Mouse (Mus musculus): Measurements from ENCODE around the gene Tubg2.

Gene Tubg2

DNA sequence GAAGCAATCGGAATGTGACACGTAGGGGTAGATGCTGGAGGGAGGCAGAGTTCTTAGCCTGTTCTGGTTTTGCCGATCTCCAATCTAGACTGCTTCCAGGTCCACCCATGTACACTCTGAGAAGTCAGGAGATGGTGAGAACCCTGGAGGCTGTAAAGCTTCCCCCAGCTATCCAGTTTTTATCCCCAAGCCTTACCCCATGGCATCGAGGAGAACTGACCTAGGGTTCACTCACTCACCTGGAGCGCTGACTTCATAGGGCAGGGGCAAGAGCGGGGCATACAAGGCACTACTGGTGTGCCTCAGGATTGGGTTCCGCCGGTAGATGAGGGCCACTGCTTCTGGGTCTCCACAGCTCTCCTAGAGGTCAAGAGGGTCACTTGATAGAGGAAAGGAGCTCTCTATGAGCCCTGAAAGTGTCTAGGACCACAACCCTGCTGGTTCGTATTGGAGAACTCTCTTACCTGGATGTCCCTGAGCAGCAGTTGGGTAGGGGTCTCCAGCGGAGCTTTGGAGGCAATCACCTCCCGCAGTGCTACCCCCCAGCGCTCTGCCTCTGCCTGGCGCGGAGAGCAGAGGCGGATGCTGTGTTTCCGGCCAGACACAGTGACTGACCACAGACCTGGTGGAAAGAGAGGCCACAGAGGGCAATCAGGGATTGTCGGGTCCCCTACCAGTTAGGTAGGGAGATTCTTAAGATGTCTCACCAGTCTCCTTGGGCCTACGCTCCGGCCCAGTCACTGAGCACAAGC lies 11.7 kb downstream of the Tubg2 start:
- DNase-seq: no peak

DNA sequence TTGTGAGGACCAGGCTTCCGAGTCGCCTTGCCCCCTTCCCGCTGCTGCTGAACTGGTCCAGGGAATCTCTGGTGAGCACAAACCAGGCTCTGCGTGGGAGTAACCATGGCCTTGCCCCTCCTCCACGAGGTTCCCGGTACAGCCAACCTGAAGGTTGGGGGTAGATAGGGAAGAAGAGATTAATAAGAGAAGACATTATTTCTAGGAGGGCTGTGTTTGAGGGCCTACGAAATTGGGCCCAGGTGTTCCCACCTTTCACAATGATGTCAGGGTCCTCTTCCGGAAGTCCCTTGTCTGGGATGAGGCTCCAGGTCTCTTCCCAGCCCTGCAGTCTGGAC lies 12.2 kb downstream of the Tubg2 start:
- DNase-seq: peak; percentile 34

DNA sequence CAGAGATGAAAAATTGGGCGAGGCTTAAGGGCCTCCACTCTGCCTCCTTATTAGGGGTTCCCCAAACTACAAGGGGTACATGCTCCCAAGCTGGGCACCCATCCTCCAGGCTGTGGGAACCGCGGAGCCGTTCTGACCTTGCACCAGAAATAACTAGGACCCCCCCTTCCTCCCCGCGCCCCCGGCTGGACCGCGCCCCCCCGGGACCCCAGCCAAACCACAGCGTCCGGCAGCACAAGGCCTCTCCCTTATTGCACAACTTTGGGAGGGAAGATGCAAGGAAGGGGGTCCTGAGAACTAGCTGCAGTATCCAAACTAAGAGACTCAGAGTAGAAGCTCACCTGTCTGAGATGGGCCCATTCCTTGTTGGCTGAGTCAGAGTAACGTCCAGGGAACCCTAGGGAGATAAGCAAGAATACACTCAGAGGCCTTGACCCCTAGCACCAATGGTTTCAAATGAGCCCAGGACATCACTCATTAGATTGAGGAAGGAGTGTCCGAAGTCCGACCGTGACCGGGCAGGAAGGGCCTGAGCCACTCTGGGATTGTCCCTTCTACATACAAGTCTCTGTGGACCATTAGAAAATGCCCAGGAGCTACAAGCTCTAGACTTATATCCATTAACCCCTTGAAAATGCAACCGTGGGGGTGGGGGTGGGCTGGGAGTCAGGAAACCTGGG lies 12.7 kb downstream of the Tubg2 start:
- DNase-seq: peak; percentile 55

DNA sequence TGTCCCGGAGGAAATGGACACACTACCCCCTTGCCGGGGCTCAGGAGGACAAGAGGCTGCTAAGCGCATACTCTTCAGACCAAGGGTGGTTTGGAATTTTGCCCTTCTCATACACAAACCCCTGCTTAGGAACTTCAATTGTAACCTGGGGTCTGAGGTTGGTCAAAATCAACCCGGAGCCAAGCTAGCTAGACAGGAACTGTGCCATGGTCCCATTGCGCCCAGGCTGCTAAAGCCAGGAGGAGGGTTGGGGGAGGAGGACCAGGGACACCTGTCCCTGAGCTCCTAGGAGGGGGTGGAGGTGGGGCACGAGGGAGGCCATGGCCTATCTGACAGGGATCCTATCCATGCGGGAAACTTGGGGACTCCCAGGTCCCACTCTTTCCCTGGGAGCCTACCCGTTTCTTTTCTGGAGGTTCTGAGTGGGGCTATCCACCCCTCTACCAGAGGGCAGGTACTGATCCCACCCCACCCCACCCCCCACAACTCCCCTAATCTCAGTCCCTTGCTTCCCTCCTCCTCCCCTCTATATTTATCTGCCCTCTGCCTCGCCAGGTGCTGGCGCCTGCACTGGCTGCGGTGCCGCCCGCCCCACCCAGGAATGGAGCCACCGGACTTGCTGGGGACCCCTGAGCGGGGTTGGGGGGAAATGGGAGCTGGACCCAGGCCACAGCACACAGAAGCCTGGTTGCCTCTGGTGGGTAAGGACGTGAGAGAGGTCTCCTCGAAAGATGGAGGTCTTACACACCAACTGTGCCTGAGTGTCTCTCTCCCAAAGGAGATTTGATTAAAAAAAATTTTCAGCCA lies 13.8 kb downstream of the Tubg2 start:
- DNase-seq: peak; percentile 76

DNA sequence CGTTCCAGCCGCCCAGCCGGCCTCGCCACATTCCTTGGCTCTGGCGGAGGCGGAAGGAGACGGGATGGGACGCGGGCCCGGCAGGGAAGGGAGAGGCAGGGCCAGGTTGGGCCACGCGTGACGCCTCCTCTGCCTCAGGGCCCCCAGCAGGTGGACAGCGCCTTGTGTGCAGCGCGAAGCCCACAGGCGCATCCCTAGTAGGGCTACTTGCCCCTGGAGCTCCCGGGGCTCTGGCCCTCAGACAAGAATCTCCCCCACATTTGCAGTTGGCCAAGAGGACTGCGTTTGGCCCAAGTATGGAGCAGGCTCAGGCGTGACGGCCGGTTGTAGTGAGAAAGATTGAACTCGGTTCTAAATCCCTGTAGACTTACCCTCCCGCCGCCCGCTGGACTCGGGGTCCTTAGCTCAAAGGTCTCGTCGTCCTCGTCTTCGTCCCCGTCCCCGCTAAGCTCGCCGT lies 14.7 kb downstream of the Tubg2 start, which contains the start of gene Cntnap1:
Gene Cntnap1 (plus strand): TSS at position 170 of the 457 bp plus-strand sequence.
- peak; percentile 75 for DNase-seq

DNA sequence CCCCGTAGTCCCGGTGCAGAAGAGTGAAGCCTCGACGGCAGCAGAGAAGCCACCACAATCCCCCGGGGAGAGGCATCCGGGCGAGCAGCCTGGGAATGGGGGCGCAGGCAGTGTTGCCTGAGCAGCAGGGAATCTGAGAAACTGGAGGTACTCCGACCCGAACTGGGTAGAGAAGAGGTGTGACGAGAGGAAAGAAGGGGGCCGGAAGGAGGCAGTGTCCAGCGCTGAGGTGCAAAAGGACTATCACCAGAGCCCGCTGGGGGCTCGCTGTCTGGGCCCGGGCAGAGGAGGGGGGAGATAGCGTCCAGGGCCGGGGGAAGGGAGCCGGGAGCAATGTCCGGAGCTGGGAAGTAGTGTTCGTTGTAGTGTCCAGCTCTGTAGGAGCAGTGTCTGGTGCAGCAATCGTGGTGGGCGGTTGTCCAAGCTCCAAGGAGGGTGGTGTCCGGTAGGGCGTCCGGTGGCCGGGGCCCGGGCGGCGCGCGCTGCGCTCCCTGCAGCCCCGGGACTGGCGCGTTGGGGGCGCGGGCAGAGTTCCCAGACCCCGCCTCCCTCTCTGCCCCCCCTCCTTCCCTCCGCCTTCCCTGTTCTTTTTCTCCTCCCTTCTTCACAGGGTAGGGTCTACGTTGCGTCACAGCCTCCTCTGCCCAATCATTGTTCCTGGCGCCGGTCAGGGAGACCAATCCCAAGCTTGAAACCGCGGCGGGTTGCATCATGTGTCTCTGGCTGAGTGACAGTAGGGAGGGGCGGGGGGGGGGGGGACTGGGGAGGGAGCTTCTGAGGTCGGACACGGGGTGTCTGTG lies 15.3 kb downstream of the Tubg2 start, which contains the start of gene Plekhh3:
Gene Plekhh3 (minus strand): TSS at position 541 of the 800 bp plus-strand sequence.
- peak; percentile 98 for DNase-seq

DNA sequence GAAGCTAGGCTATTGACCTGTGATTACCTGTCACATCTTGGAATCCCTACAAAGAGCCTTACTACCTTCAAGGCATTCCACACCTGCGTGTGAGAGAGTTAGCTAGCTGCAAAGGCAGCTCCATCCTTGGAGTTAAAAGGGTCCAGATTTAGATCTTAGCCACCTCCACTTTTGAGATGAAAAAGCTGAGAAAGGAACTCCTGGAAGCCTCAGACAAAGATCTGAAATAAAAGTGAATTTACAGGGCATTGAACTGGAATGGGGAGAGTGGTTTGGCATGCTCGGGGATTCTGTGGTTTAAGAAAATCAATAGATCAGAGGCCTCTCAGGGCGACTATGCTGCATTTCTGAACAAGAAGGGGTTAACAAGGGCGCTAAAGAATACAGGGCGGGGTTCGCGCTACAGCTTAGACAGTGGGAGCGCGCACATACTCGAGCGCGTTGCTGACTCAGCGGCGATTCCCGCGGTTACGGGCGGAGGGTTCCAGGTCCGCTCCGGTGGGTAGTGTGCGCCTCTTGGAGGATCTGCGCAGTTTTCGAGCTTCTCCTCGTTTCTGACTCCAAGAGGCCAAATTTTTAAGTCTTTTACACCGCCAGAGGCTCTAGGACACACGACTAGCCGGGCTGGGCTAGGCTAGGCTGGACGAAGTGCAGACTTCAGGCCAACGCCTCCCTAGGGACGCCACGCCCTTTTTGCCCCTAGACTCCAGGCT lies 16.2 kb downstream of the Tubg2 start:
- DNase-seq: peak; percentile 85

DNA sequence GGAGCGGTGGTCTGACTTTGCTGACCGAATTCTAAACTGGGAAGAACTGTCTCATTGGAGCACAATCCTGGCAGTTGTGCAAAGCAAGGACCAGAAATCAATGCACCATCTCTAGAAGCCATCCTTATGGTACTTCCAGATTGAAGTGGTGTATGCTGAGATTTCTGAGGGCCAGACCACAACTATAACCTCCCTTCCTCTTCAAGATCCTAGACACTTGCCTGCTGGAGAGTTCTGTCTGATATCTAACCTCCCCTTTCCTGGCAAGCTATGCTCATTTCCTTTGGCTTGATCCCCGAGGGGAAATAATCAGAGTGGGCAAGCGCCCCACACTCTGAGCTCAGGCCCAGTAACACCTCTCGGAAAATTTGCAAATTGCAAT lies 16.7 kb downstream of the Tubg2 start:
- DNase-seq: no peak

DNA sequence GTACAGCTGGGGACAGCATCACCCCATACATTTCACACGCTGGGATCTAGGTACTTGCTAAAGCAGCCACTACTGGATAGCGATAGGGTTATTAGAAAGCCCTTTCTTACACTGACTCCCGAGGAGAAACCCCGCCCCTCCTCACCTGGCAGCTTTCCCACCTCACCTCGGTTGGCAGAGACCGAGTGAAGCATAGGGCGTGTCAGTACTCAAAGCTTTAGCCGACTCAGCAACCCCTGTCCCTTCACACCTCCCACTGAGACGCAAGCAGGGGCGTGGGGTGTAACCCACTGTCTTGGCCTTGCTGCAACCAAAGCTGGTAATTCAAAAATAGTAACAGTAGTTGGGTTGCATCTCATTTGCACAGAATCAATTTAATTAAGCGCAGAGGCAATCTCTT lies 17.4 kb downstream of the Tubg2 start:
- peak; percentile 85 for DNase-seq

DNA sequence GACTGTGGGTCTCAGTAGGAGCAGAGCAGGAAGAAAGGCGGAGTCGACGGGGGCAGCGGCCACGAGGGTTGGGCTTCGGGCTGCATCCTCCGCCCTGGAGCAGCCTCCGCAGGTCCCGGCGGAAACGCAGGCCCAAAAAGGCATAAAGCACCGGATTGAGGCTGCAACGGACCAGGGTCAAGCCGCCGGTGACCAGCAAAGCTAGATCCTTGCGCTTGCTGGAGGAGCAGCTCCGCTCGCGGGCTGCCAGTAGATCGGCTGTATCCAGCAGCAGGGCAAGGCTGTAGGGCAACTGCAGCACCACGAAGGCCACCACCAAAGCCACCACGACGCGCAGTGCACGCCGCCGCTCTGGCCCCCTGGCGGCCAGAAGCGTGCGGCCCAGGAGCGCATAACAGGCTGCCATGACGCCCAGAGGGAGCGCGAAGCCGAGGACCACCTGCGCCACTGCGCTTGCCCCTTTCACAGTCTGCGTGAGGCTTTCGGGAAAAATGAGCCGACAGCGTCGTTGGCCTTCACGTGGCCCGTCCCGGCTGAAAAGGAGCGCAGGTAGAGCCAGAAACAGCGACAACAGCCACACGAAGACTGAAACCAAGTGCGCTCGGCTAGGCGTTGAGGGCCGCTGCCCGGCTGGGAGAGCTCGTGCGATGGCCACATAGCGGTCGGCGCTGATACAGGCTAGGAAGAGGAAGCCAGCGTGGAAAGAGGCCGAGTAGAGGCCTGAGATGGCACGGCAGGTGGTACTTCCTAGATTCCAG lies 18.1 kb downstream of the Tubg2 start:
- peak; percentile 78 for DNase-seq

DNA sequence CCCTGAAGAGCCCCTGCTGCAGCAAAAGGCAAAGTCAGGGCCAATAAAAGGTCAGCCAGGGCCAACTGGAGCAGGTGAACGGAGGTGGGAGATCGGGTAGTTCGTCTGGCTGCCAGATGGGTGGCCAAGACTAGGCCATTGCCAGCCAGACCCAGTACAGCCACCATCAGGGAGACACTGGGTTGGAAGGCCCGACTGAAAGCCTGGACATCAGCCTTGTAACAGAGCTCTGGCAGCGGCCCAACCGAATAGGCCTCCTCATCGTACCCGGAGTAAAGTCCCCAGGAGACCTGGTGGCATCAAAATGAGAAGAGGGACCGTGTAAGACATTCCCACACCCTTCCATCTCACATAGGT lies 18.7 kb downstream of the Tubg2 start:
- DNase-seq: peak; percentile 84

DNA sequence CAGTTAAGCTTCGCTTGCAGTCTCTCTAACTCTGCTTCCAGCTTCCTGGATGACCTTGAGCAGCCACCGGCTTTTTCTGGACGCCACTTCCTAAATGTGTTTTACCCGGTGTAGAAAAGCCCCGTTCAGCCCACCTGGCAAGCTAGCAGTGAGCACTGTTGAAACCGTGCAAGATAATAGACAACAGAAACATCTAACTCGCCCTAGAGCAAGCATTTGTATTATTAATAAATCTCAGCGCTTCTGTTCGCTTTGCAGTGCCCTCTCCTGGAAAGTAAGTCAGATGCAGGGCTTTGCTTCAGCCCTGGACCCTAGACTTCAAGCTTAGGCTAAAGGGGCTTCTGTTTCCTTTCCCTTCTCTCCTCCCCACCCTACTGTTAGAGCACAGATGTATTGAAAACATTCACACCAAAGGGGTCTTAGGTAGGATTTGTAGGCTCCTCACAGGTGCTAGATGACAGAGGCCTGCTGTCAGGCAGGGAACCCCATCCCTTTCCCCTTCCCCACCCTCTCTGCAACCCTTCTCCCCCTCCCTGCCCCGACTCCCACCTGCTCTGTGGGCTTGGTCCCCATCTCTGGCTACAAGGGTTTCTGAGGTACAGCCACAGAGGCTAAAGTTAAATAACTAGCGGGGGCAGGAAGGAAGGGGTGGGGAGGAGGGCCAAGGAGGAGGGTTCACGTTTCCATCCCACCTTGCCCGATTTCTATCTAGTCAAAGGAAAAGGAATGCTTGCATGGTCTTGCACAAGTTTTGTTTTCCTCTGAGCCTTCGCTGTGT lies 19.3 kb downstream of the Tubg2 start, which contains the start of gene Ccr10:
Gene Ccr10 (minus strand): TSS at position 593 of the 778 bp plus-strand sequence.
- DNase-seq: peak; percentile 79

DNA sequence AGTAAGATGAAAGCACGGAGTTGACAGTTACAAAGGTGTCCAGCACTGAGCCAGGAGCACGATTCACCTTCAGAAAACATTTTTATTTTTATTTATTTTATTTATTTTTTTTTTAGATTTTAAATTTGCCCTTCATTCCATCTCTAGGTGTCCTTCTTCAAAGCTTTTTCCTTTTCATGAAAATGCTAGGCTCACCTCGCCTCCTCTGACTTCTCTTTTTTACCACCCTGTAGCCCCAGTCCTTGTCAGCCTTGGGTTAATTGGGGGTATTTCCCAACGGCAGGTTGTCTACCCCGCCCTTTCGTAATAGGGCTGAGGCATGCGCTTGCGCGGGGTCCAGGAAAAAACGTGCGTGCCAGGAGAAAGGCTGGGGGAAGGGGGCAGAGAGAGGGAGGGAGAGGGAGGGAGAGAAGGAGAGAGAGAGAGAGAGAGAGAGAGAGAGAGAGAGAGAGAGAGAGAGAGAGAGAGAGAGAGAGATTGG lies 20.0 kb downstream of the Tubg2 start:
- DNase-seq: peak; percentile 87

DNA sequence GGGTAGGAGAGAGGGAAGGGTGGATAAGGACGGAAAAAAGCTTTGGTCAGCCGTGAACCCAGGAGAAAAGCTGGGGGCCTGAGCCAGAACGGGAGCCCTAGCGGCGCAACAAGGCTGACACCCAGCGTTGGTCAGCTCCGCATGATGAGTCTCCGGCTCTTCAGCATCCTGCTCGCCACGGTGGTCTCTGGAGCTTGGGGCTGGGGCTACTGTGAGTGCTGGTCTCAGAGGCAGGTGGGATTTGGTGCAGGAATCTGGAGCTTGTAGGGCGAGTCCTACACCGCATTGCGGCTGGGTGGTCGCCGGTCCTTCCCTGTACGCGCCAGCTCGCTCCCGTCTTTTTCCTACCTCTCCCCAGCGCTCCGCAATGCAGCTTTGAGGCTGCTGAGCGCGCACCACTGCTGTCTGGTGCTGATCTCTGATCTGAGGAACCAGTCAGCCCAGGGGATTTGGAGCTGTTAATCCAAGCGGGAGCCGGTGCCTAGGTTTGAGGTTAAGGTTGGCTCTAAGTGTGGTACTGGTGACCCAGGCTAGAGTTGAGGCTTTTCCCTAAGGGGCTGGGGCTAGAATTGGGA lies 20.5 kb downstream of the Tubg2 start:
- DNase-seq: peak; percentile 81

DNA sequence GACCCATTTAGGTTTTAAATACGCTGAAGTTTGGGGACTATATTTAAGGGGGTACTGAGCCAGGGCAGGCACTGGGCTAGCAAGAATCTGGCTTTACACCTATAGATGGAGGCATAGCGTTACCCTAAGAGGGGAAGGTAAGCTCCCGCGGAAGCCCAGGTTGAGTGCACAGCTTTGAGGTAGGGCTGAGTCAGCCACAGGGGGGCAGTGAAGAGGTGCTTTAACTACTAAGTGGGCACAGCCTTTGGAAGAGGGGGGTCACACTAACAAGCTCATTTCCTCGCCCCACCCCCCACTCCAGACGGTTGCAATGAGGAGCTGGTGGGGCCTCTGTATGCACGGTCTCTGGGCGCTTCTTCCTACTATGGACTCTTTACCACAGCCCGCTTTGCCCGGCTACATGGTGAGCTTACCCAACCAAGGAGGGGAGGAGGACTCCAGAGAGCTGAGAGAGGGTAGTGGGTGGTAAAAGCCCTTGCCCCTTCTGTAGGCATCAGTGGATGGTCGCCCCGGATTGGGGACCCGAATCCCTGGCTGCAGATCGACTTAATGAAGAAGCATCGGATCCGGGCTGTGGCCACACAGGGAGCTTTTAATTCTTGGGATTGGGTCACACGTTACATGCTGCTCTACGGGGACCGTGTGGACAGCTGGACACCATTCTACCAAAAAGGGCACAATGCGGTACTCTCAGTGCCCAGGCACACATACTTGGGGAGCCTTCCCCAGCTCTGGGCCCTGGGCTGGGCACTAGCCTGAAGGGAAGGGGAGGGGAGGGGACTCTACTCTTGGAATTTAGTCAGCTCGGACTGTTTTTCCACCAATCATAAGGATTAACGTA lies 21.4 kb downstream of the Tubg2 start:
- DNase-seq: peak; percentile 96

DNA sequence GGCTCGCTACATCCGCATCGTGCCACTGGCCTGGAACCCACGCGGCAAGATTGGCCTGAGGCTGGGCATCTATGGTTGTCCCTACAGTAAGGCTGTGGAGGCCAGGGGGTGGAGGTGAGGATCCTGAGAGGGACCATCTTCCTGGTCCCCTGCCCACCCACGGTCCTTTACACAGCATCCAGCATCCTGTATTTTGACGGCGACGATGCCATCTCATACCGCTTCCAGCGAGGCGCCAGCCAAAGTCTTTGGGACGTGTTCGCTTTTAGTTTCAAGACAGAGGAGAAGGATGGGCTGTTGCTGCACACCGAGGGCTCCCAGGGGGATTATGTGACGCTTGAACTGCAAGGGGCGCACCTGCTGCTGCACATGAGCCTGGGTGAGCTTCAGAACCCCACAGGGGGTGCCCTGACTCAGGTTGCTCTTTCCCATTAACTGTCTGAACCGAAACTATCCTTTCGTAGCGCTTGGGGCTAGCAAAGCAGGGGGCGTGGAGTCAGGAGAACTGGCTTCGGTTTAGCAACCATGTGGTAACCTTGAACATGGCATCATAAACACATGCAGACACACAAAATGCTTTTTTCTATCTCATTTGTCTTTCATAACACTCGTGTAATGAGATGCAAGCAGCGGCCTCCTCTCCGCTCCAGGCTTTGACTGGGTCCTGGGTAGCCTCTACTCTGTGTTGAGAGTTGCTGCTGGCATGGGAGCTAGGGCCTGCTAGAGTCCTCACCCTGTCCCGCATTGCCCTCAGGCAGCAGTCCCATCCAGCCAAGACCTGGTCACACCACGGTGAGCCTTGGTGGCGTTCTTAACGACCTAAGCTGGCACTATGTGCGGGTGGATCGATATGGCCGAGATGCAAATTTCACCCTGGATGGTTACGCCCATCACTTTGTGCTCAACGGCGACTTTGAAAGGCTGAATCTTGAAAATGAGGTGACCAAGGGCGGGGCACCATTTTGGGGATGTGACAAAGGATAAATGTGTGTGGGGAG lies 22.7 kb downstream of the Tubg2 start:
- DNase-seq: peak; percentile 72

DNA sequence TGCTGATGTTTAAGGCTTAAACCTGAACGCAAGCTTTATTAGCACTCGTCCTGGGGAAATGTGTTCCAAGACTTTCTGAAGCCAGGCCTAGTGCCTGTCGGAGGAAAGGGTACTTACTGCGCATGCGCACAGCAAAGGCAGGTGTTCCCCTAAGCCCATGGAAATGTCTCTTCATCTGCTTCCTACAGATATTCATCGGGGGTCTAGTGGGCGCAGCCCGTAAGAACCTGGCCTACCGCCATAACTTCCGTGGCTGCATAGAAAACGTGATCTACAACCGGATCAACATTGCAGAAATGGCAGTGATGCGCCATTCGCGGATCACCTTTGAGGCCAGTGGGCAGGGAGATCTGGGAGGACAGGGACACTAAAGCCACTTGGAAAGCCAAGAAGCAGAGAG lies 23.6 kb downstream of the Tubg2 start:
- DNase-seq: peak; percentile 84

DNA sequence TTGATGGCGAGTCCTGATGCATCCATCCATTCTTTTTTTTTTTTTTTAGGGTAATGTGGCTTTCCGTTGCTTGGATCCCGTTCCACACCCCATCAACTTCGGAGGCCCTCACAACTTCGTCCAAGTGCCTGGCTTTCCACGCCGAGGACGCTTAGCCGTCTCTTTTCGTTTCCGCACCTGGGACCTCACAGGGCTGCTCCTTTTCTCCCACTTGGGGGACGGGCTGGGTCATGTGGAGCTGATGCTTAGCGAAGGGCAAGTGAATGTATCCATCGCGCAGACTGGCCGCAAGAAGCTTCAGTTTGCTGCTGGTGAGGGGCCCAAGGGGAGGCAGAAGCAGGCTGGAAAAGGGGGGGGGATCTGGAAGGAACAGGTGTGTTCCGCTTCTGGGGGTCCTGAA lies 24.6 kb downstream of the Tubg2 start:
- no peak for DNase-seq

All from cerebellum, adult 9-10 months (tissue).